Mouse (Mus musculus) stomach, postnatal 0 days (tissue): ENCODE results near the gene Fndc7.

Source experiments
- CTCF ChIP-seq: IDR thresholded peaks from 2 replicates; pipeline ENCODE4 v1.5.1; 2016; ENCODE audit warnings: antibody characterized with exemption, low read depth, mild to moderate bottlenecking, moderate library complexity
- EP300 ChIP-seq: optimal IDR thresholded peaks from 2 replicates; pipeline ENCODE3; 2016; ENCODE audit warnings: antibody characterized with exemption

GRCm38 (mm10) chr3:108865676-108866075 is 24.1 kb downstream of the Fndc7 start:
- TF ChIP-seq CTCF: no peak
- no peak for TF ChIP-seq EP300
